Mouse (Mus musculus) forebrain, postnatal 0 days (tissue): ENCODE measurements at regions not wholly inside any gene's neighbourhood (a gene's known extent, or its start where the extent isn't known, plus 50 kb on each side); places are given as distances from the start of the nearest gene placed in this dataset.

Experiments used
- ATAC-seq: fragments of 200-750 bp; cut with Nextera tagmentation; 2 replicates; pipeline ENCODE4 v1.8.0; 2017; ENCODE audit warnings: mild to moderate bottlenecking, moderate library complexity
- DNase-seq: peaks from one replicate; pipeline ENCODE4 v3.0.0-alpha.2; 2015
- H3K27ac ChIP-seq: fragments of 300-500 bp; sonication (generic); 2 replicates; pipeline ENCODE4 v1.5.1; 2014; ENCODE audit warnings: low read depth, mild to moderate bottlenecking, antibody characterized with exemption, low read length, moderate library complexity, mixed read lengths
- H3K27me3 ChIP-seq: fragments of 300-500 bp; sonication (generic); 2 replicates; pipeline ENCODE4 v1.6.1; 2014; ENCODE audit warnings: mild to moderate bottlenecking, low read length, mixed read lengths; ENCODE audit not compliant: insufficient read depth
- H3K36me3 ChIP-seq: fragments of 300-500 bp; sonication (generic); 2 replicates; pipeline ENCODE4 v1.6.1; 2014; ENCODE audit warnings: mild to moderate bottlenecking, moderate library complexity; ENCODE audit not compliant: insufficient read depth
- H3K4me1 ChIP-seq: fragments of 300-500 bp; sonication (generic); 2 replicates; pipeline ENCODE4 v1.6.1; 2014; ENCODE audit warnings: antibody characterized with exemption; ENCODE audit not compliant: insufficient read depth
- H3K4me2 ChIP-seq: fragments of 300-500 bp; sonication (generic); 2 replicates; pipeline ENCODE4 v1.6.1; 2014; ENCODE audit warnings: low read depth, mild to moderate bottlenecking, moderate library complexity
- H3K4me3 ChIP-seq: fragments of 300-500 bp; sonication (generic); 2 replicates; pipeline ENCODE4 v1.5.1; 2014; ENCODE audit warnings: low read depth, low read length, mixed read lengths
- H3K9ac ChIP-seq: fragments of 300-500 bp; sonication (generic); 2 replicates; pipeline ENCODE4 v1.6.1; 2014; ENCODE audit warnings: mild to moderate bottlenecking
- H3K9me3 ChIP-seq: fragments of 300-500 bp; sonication (generic); 2 replicates; pipeline ENCODE4 v1.6.1; 2016; ENCODE audit warnings: low read length
- CTCF ChIP-seq: sonication (generic); IDR thresholded peaks from 2 replicates; pipeline ENCODE4 v1.5.1; 2016; ENCODE audit warnings: antibody characterized with exemption, control low read depth, low read depth
- WGBS: fragments of 180-500 bp; shearing (Covaris S2); extraction: QIAGEN DNeasy Blood & Tissue Kit; methylation state at CpG from one replicate; pipeline ENCODE4 v1.1.7; 2014; 5-methylcytosine and 5-hydroxymethylcytosine counted together

DNA sequence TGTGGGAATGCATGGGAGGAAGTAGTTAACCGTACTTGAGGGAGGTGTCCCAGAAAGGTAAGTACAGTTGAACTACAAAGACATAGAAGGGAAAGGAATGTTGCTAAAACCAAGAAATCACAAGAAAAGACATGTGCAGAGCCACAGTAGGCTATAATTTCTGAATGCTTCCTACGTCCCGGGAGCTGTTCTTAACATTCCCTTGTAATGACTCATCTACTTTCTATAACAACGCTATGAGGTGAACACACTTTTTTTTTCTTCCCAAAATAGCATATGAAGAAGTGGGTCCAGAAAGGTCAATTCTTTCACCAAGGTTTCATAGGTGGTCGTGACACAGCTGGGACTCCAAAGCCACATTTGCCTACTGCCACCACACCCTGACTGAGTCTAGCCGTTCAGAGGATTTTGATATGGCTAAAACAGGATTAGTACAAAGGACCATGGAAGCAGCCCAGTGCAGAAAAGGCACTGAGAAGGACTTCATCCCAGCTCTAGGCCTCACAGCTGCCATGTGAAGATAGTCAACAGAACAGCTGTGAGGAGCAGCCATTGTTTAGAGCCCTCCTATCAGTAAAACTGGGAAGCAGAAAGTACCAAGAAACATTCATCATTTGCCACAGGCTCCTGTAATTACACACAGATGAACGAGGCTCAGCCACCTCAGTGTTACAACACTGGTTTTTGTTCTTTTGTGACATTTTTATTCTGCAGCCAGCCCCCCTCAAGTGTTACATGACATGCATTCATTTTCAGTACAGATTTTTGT is 133.4 kb downstream of the Rnd3 start:
- Histone ChIP-seq H3K27ac (no peak overlapping the region), H3K4me2 (no peak overlapping the region), H3K9me3 (no peaks in the 10 kb centered on the region), H3K9ac (no peak overlapping the region), H3K4me3 (no peak overlapping the region), H3K4me1 (no peaks in the 10 kb centered on the region), H3K36me3 (no peaks in the 10 kb centered on the region), H3K27me3 (no peaks in the 10 kb centered on the region)
- WGBS: 66% methylated on average over 7 of the region's 7 CpGs
- ATAC-seq: peak; percentile 43; the same call in 1 of the 2 replicates
- no peak for DNase-seq
- no peak for TF ChIP-seq CTCF

DNA sequence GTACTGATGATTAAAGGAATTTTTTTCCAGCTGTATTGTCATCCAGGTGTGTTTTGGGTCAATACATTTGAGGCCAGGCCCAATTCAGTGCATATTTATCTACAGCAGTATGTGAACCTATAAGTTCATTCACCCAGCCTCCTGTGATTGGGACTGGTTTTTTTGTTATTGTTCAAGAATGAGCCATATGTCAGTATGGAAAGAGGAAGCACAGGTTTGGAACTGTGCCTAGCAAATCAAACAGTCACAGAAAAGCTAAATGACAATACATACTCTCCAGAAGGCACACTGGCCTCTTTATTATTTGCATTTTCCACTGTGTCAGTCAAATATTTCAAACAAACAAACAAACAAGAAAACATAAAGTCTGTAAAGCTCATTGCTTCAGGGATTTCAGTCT is 134.7 kb downstream of the Rnd3 start:
- no peak for DNase-seq
- ATAC-seq: no peak
- Histone ChIP-seq H3K4me2 (no peak overlapping the region), H3K27ac (no peak overlapping the region), H3K36me3 (no peaks in the 10 kb centered on the region), H3K4me3 (no peak overlapping the region), H3K4me1 (no peaks in the 10 kb centered on the region), H3K9ac (no peak overlapping the region), H3K9me3 (no peaks in the 10 kb centered on the region), H3K27me3 (no peaks in the 10 kb centered on the region)
- no peak for TF ChIP-seq CTCF

GRCm38 (mm10) chr2:51013090-51013489 is 135.8 kb downstream of the Rnd3 start:
- DNase-seq (no peak), ATAC-seq (no peak)
- WGBS: 62% methylated on average over 2 of the region's 2 CpGs

GRCm38 (mm10) chr2:51008251-51008533 is 140.7 kb downstream of the Rnd3 start:
- no peaks in the 10 kb centered on the region for H3K36me3 ChIP-seq
- H3K27me3 ChIP-seq: no peaks in the 10 kb centered on the region
- H3K9ac ChIP-seq: no peak overlapping the region
- no peaks in the 10 kb centered on the region for H3K4me1 ChIP-seq
- TF ChIP-seq CTCF: no peak
- H3K4me3 ChIP-seq: no peak overlapping the region
- WGBS: 46% methylated on average over 2 of the region's 2 CpGs
- ATAC-seq (no peak), DNase-seq (no peak)
- no peaks in the 10 kb centered on the region for H3K9me3 ChIP-seq
- no peak overlapping the region for H3K27ac ChIP-seq
- no peak overlapping the region for H3K4me2 ChIP-seq

More at GRCm38 (mm10) chr2:51013090-51013489, 135.8 kb downstream of the Rnd3 start:
- H3K36me3 ChIP-seq: no peaks in the 10 kb centered on the region
- no peaks in the 10 kb centered on the region for H3K9me3 ChIP-seq
- no peaks in the 10 kb centered on the region for H3K4me1 ChIP-seq
- H3K9ac ChIP-seq: no peak overlapping the region
- no peak overlapping the region for H3K4me3 ChIP-seq
- H3K27me3 ChIP-seq: no peaks in the 10 kb centered on the region
- no peak overlapping the region for H3K4me2 ChIP-seq
- TF ChIP-seq CTCF: no peak
- no peak overlapping the region for H3K27ac ChIP-seq

GRCm38 (mm10) chr2:51007409-51008250 is 141.3 kb downstream of the Rnd3 start:
- ATAC-seq: no peak
- no peaks in the 10 kb centered on the region for H3K4me1 ChIP-seq
- no peaks in the 10 kb centered on the region for H3K36me3 ChIP-seq
- 36% methylated on average over 11 of the region's 11 CpGs for WGBS
- no peak overlapping the region for H3K4me2 ChIP-seq
- no peak overlapping the region for H3K4me3 ChIP-seq
- H3K27ac ChIP-seq: no peak overlapping the region
- no peak for TF ChIP-seq CTCF
- H3K9me3 ChIP-seq: no peaks in the 10 kb centered on the region
- no peak overlapping the region for H3K9ac ChIP-seq
- no peak for DNase-seq
- H3K27me3 ChIP-seq: no peaks in the 10 kb centered on the region

DNA sequence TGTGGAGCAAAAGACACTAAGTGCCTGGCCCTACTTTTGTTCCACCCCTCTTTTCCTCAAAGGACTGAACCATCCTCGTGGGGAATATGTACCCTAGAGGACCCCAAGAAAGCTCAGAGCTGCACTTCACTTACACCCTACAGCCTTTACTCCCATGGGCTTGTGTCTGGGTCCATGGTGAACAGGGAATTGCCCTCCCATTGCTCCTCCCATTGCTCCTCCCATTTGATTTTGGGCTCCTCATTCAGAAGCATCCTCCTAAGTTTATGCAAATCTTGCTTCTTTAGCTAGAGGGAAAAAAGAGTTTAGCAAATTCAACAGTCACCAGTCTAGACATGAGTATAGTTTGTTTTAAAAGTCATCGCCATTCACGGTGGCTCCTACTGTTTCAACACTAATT is 142.1 kb downstream of the Rnd3 start:
- no peak for TF ChIP-seq CTCF
- no peak overlapping the region for H3K9ac ChIP-seq
- no peak overlapping the region for H3K4me3 ChIP-seq
- no peak overlapping the region for H3K27ac ChIP-seq
- H3K36me3 ChIP-seq: no peaks in the 10 kb centered on the region
- no peak overlapping the region for H3K4me2 ChIP-seq
- H3K9me3 ChIP-seq: no peaks in the 10 kb centered on the region
- 45% methylated on average over 3 of the region's 3 CpGs for WGBS
- DNase-seq: no peak
- H3K27me3 ChIP-seq: no peaks in the 10 kb centered on the region
- no peaks in the 10 kb centered on the region for H3K4me1 ChIP-seq
- no peak for ATAC-seq

- Histone ChIP-seq H3K36me3 (no peaks in the 10 kb centered on the region), H3K27me3 (no peaks in the 10 kb centered on the region), H3K27ac (no peak overlapping the region), H3K9me3 (no peaks in the 10 kb centered on the region), H3K9ac (no peak overlapping the region), H3K4me2 (no peak overlapping the region), H3K4me1 (no peaks in the 10 kb centered on the region), H3K4me3 (no peak overlapping the region)
- WGBS: 22% methylated on average over 5 of the region's 5 CpGs
- ATAC-seq (no peak), DNase-seq (no peak)
- TF ChIP-seq CTCF: no peak
Observed at GRCm38 (mm10) chr2:51001548-51001947, 147.4 kb downstream of the Rnd3 start.
